Mouse (Mus musculus): ENCODE results near the gene Ifna7.
"Not testable (repeated sequence)": the region's sequence is repeated elsewhere in the genome, so short reads cannot be mapped to it uniquely, and the experiment has no call there.

The Ifna7 gene

DNA sequence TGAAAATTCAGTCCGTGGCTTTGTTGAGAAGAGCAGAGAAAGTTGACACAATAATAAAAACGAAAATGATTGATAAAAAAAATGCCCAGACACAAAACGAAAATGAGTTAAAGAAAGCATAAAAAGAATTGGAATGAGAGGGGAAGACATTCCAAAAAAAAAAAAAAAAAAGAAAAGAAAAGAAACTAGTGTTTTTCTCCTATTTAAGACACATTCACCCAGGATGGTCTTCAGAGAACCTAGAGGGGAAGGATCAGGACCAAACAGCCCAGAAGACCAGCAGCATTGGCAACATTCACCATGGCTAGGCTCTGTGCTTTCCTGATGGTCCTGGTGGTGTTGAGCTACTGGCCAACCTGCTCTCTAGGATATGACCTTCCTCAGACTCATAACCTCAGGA, at the start of gene Ifna7:
TSS of gene Ifna7 (plus strand) at position 301 of the 400 bp plus-strand sequence.
- no peak for DNase-seq

GRCm38 (mm10) chr4:88773534-88773933, 42.5 kb upstream of the Ifna7 start, which contains the start of gene Gm13290:
Gene Gm13290 (plus strand): TSS chr4:88773834.
- DNase-seq, result not testable (repeated sequence)

DNA sequence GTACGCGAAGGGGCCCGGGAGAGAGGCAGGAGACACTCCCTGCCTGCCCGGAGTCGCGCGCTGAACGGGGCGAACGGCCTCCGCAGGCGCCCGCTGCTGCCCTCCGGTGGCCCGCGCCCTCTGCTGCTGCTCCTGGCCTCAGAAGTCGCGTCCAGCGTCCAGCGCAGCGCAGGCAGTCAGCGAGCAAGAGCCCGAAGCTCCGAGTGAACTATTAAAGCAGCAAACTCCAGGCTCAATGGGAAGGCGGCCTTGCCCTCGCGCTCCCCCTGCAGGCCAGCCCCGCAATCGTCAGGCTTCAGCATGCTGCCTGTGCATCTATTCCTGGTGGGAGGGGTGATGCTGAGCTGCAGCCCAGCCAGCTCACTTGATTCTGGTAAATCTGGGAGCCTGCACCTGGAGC, 39.4 kb upstream of the Ifna7 start, which contains the start of gene Gm13289:
TSS of gene Gm13289 (plus strand) at position 301 of the 400 bp plus-strand sequence.
- not testable (repeated sequence) for DNase-seq

DNA sequence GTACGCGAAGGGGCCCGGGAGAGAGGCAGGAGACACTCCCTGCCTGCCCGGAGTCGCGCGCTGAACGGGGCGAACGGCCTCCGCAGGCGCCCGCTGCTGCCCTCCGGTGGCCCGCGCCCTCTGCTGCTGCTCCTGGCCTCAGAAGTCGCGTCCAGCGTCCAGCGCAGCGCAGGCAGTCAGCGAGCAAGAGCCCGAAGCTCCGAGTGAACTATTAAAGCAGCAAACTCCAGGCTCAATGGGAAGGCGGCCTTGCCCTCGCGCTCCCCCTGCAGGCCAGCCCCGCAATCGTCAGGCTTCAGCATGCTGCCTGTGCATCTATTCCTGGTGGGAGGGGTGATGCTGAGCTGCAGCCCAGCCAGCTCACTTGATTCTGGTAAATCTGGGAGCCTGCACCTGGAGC, 36.5 kb upstream of the Ifna7 start, which contains the start of gene Gm13272:
TSS of gene Gm13272 (plus strand) at position 301 of the 400 bp plus-strand sequence.
- not testable (repeated sequence) for DNase-seq

- DNase-seq, result not testable (repeated sequence)
These were observed 35.7 kb upstream of the Ifna7 start for GRCm38 (mm10) chr4:88780320-88780719.

DNA sequence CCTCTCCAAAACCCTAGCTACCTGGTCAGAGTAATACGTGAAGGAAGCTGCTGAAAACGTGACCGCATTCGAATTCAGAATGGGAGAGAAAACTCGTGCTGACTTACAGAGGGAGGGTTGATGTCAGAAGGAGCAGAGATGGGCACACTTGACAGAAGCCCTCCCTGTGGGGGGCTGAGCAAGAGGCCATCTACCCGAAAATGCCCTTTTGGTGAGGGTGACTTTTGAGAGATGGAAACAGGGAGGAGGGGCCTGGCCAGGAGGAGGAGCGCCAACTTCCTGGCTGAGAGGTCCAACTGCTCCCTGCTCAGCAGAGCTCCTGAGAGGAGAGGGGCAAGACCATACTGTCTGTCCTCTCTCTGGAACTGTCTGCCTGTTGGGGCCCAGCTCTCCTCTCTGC, 34.2 kb upstream of the Ifna7 start, which contains the start of gene Ifnz:
TSS of gene Ifnz (plus strand) at position 301 of the 400 bp plus-strand sequence.
- not testable (repeated sequence) for DNase-seq

DNA sequence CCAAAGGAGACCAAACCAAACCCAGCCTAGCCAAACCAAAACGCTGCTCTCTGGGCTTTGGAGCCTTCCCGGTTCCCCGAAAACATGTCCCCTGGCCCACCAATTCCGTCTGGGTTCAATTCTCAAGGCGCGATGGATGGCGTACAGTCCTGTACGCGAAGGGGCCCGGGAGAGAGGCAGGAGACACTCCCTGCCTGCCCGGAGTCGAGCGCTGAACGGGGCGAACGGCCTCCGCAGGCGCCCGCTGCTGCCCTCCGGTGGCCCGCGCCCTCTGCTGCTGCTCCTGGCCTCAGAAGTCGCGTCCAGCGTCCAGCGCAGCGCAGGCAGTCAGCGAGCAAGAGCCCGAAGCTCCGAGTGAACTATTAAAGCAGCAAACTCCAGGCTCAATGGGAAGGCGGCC, 33.7 kb upstream of the Ifna7 start:
- DNase-seq, result not testable (repeated sequence)

- DNase-seq, result not testable (repeated sequence)
These were observed 30.6 kb upstream of the Ifna7 start, which contains the start of gene Gm13276 for GRCm38 (mm10) chr4:88785409-88785808. Gene Gm13276 (plus strand): TSS chr4:88785709.

- DNase-seq, result peak; percentile 71 to 76
These were observed 27.6 kb upstream of the Ifna7 start, which contains the start of gene Gm13277 for GRCm38 (mm10) chr4:88788402-88788801. Gene Gm13277 (plus strand): TSS chr4:88788632.

GRCm38 (mm10) chr4:88791250-88791649, 24.8 kb upstream of the Ifna7 start, which contains the start of gene Gm13278:
Gene Gm13278 (plus strand): TSS chr4:88791550.
- DNase-seq, result not testable (repeated sequence)

DNA sequence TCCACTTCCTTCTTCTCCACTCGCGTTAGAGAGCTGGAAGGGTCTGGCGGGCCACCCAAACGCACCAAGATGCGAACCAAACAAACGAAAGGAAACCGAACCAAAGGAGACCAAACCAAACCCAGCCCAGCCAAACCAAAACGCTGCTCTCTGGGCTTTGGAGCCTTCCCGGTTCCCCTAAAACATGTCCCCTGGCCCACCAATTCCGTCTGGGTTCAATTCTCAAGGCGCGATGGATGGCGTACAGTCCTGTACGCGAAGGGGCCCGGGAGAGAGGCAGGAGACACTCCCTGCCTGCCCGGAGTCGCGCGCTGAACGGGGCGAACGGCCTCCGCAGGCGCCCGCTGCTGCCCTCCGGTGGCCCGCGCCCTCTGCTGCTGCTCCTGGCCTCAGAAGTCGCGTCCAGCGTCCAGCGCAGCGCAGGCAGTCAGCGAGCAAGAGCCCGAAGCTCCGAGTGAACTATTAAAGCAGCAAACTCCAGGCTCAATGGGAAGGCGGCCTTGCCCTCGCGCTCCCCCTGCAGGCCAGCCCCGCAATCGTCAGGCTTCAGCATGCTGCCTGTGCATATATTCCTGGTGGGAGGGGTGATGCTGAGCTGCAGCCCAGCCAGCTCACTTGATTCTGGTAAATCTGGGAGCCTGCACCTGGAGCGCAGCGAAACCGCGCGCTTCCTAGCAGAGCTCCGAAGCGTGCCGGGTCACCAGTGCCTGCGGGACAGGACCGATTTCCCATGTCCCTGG, 21.9 kb upstream of the Ifna7 start, which contains the start of gene Gm13275:
TSS of gene Gm13275 (plus strand) at position 552 of the 740 bp plus-strand sequence.
- peak; percentile 67 to 74 for DNase-seq

DNA sequence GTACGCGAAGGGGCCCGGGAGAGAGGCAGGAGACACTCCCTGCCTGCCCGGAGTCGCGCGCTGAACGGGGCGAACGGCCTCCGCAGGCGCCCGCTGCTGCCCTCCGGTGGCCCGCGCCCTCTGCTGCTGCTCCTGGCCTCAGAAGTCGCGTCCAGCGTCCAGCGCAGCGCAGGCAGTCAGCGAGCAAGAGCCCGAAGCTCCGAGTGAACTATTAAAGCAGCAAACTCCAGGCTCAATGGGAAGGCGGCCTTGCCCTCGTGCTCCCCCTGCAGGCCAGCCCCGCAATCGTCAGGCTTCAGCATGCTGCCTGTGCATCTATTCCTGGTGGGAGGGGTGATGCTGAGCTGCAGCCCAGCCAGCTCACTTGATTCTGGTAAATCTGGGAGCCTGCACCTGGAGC, 18.9 kb upstream of the Ifna7 start, which contains the start of gene Gm13279:
TSS of gene Gm13279 (plus strand) at position 301 of the 400 bp plus-strand sequence.
- DNase-seq, result not testable (repeated sequence)

DNA sequence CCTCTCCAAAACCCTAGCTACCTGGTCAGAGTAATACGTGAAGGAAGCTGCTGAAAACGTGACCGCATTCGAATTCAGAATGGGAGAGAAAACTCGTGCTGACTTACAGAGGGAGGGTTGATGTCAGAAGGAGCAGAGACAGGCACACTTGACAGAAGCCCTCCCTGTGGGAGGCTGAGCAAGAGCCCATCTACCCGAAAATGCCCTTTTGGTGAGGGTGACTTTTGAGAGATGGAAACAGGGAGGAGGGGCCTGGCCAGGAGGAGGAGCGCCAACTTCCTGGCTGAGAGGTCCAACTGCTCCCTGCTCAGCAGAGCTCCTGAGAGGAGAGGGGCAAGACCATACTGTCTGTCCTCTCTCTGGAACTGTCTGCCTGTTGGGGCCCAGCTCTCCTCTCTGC, 16.7 kb upstream of the Ifna7 start, which contains the start of gene Gm13285:
TSS of gene Gm13285 (plus strand) at position 301 of the 400 bp plus-strand sequence.
- DNase-seq, result not testable (repeated sequence)

DNA sequence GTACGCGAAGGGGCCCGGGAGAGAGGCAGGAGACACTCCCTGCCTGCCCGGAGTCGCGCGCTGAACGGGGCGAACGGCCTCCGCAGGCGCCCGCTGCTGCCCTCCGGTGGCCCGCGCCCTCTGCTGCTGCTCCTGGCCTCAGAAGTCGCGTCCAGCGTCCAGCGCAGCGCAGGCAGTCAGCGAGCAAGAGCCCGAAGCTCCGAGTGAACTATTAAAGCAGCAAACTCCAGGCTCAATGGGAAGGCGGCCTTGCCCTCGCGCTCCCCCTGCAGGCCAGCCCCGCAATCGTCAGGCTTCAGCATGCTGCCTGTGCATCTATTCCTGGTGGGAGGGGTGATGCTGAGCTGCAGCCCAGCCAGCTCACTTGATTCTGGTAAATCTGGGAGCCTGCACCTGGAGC, 13.1 kb upstream of the Ifna7 start, which contains the start of gene Gm13287:
TSS of gene Gm13287 (plus strand) at position 301 of the 400 bp plus-strand sequence.
- not testable (repeated sequence) for DNase-seq

DNA sequence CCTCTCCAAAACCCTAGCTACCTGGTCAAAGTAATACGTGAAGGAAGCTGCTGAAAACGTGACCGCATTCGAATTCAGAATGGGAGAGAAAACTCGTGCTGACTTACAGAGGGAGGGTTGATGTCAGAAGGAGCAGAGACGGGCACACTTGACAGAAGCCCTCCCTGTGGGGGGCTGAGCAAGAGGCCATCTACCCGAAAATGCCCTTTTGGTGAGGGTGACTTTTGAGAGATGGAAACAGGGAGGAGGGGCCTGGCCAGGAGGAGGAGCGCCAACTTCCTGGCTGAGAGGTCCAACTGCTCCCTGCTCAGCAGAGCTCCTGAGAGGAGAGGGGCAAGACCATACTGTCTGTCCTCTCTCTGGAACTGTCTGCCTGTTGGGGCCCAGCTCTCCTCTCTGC, 10.8 kb upstream of the Ifna7 start, which contains the start of gene Gm13288:
TSS of gene Gm13288 (plus strand) at position 301 of the 400 bp plus-strand sequence.
- not testable (repeated sequence) for DNase-seq

GRCm38 (mm10) chr4:88805761-88806160, 10.3 kb upstream of the Ifna7 start:
- DNase-seq, result peak; percentile 23 to 33

DNA sequence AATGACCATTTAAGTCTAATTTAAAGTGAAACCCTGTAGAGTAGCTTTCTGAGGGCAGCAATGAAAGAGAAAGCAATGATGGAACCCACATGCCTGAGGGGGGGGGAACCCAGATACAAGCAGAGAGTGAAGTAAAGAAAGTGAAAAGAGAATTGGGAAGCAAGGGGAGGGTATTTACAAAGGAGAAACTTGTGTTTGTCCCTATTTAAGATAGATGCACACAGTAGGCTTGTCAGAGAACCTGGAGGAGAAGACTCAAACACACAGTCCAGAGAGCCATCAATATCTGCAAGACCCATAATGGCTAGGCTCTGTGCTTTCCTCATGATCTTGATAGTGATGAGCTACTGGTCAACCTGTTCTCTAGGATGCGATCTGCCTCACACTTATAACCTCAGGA, 3.6 kb downstream of the Ifna7 start, which contains the start of gene Ifna11:
TSS of gene Ifna11 (plus strand) at position 301 of the 400 bp plus-strand sequence.
- DNase-seq, result no peak

DNA sequence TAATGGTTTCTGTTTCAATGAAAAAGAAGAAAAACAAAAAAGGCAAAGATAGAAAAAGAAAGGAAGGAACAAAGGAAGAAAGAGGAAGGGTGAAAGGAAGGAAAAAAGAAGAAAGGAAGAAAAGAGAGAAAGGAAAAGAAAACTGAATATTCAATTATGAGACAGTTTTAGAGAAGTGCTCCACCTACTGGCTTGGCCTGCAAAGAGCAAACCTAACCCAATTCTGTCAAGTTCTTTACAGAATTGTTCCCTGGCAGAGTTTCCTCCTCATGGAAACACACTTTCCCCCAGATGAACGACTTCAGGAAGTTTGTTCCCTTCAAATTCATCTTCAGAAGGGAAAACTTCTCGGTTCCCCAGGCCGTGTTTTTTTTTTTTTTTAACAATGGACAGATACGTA, 7.0 kb downstream of the Ifna7 start:
- DNase-seq, result peak in 1 of 2 experiments; percentile 7

- not testable (repeated sequence) for DNase-seq
These were observed 11.1 kb downstream of the Ifna7 start, which contains the start of gene Ifna6 for GRCm38 (mm10) chr4:88827116-88827515. Gene Ifna6 (plus strand): TSS chr4:88827416.

DNA sequence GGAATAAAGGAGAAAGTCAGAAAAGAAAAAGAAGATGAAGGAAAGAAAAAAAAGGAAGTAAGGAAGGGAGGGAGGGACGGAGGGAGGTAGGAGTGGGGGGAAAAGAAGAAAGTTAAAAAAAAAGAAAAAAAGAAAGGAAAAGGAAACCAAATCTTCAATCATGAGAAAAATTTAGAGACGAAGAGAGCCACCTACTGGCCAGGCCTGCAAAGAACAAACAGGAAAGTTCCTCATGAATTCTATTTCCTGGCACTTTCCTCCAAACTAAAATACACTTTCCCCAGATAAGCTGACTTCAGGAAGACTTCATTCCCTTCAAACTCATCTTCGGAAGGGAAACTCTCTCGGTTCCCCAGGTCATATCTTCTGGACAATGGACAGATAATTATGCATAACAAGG, 14.5 kb downstream of the Ifna7 start:
- peak in 1 of 2 experiments; percentile 22 for DNase-seq

DNA sequence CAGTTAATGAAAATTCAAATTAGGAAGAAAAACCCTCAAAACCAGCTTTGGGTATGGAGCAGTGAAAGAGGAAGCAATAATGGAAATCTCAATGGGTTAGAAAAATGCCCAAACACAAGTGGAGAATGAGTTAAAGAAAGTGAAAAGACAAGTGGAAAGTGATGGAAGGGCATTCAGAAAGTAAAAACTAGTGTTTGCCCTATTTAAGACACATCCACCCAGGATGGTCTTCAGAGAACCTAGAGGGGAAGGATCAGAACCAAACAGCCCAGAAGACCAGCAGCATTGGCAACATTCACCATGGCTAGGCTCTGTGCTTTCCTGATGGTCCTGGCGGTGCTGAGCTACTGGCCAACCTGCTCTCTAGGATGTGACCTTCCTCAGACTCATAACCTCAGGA, 19.2 kb downstream of the Ifna7 start, which contains the start of gene Ifna5:
TSS of gene Ifna5 (plus strand) at position 301 of the 400 bp plus-strand sequence.
- DNase-seq, result not testable (repeated sequence)

DNA sequence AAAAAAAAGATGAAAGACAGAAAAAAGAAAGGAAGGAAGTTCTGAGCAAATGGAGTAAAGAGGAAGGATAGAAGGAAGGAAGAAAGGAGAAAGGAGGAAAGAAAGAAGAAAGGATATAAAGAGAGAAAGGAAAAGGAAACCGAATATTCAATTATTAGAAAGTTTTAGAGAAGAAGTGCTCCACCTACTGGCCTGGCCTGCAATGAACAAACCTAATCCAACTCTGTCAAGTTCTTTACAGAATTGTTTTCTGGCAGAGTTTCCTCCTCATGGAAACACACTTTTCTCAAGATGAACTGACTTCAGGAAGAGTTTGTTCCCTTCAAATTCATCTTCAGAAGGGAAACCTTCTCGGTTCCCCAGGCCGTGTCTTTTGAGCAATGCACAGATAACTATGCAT, 22.8 kb downstream of the Ifna7 start:
- DNase-seq, result peak in 1 of 2 experiments; percentile 14

DNA sequence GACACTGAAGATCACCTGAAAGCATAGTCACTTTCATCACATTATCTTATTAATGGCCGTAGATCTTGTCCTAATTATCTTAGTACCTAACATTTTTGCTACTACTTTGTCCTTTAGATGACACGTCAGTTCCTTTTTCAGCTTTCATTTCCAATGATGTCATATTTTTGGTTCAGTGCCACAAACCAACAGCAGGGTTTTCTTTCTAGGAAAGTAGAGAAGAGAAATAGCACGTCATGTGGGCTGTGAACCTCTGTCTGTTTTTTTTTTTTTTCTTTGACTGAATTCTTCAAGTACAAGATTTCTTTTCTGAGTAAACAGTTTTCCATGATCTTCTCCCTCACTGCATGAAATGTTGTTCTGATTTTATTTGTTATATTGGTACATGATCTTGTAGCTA, 24.0 kb downstream of the Ifna7 start:
- no peak for DNase-seq

Measured in kidney, adult 8-10 months (tissue).